7 mouse cellular contexts compared by ENCODE assay signal in the genomic region with DNA sequence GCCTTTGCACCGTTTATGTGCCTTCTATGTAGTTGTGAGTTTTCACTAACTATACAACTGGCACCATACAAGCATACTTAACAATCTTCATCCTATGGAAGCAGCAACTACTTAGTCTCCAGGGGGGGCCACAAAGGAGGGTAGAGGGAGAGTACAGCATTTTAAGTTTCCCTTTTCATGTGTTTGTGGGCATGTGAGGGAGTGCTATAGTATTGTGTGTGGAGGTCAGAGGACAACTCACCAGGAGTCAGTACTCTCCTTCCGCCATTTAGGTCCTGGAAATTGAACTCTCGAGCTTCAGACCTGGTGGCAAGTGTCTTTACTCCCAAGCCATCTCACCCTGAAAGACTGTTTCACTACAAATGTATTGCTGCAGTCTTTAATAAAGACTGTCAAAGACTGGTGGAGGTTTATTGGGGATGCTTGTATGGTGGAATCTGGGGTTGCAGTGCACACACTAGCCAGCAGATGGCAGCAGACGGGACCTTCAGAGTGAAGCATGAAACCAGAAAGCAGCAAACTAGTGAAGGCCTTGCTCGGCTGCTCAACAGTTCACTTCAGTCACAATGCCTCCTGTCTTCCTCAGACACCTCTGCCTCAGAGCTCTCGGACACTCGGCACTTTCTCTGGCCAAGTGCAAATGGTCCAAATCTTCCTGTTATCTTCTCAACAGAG. TPM values are rescaled to one million over a fixed set of nuclear protein-coding genes. Genes with fewer than 3 reads are reported as not detected.
DNase-seq lines count a peak whose midpoint lies in the region; ATAC-seq and TF ChIP-seq lines count a peak whose summit lies in the region.

No protein-coding gene starts in this region.

- H3K4me1 ChIP-seq in CH12.LX (ENCODE audit: control insufficient read depth in 1 of 2, insufficient read depth in 2 of 2): peaks cover 0 to 3% of the 10 kb centered on the region in 2 experiments; a peak in 2 of 4 replicates

- DNase-seq in CH12.LX (ENCODE audit: extremely low read depth) (peak; percentile 79), Patski (ENCODE audit: low read depth, low spot score) (no peak)
- peak; percentile 72 to 85 for DNase-seq in cerebellum, postnatal 25 days
- DNase-seq in gastrocnemius, postnatal 10 days: peak; percentile 64
- DNase-seq in large intestine, adult 2 months (ENCODE audit: low read depth, low spot score): peak; percentile 48
- DNase-seq in lung, postnatal 10 days: peak; percentile 71
- peak; percentile 64 for DNase-seq in right cerebral cortex, postnatal 25 days

- no peak overlapping the region for H3K9ac ChIP-seq in CH12.LX (ENCODE audit: insufficient read depth, low read depth)

- 26% methylated on average over 7 of the region's 7 CpGs for WGBS in large intestine, adult 2 months

- no peak for TF ChIP-seq POLR2A in CH12.LX (IDR thresholded peaks at IDR 0.05; ENCODE audit: low read depth, low read length)

- peaks cover 3 to 20% of the 10 kb centered on the region in 2 experiments for H3K36me3 ChIP-seq in CH12.LX (replicated peaks in 1 of 2; ENCODE audit: control insufficient read depth in 1 of 2, insufficient read depth in 1 of 2, low read length in 1 of 2)

- no peak overlapping the region for H3K4me3 ChIP-seq in CH12.LX (replicated peaks in 1 of 3; ENCODE audit: low read depth in 2 of 3, low read length in 2 of 3, poor library complexity in 1 of 3)

- TF ChIP-seq CTCF in CH12.LX (conservative IDR thresholded peaks at IDR 0.05 in 1 of 2, IDR thresholded peaks at IDR 0.05 in 1 of 2; ENCODE audit: low read depth in 2 of 2, low read length in 2 of 2) (peak; percentile 87 to 99), Patski (IDR thresholded peaks at IDR 0.05) (peak; percentile 84)

- in situ Hi-C loops in CH12.LX (cut with MboI; ENCODE audit: low pct_ligation_motif_present, low pct_unique_long_range_greater_than_20kb, low sequenced_read_pairs): no loop called here
- in situ Hi-C loops in Patski (cut with MboI; ENCODE audit: low pct_unique_long_range_greater_than_20kb): no loop called here

- H3K4me2 ChIP-seq in CH12.LX (ENCODE audit: insufficient read depth, low read depth, poor library complexity, severe bottlenecking): no peak overlapping the region

- H3K27me3 ChIP-seq in CH12.LX (replicated peaks) (no peaks in the 10 kb centered on the region), Patski (no peaks in the 10 kb centered on the region)

- peak; percentile 44 for ATAC-seq in Patski

- CTCF ChIA-PET in Patski (lab: Charles Lee): interaction anchor here (1.2 to 1.7 kb wide), 4 partner anchors 10 to 125 kb away, joined by 3 to 7 read pairs (median 4); no protein-coding TSS in a partner anchor

- H3K79me2 ChIP-seq in CH12.LX (replicated peaks; ENCODE audit: control insufficient read depth, extremely low read depth, insufficient read depth, poor library complexity, severe bottlenecking): 0 out of 2 replicates have a peak, but pooled peaks cover 2% of the 10 kb centered on the region

- TF ChIP-seq EP300 in CH12.LX (IDR thresholded peaks at IDR 0.05; ENCODE audit: low read length): no peak

- H3K27ac ChIP-seq in CH12.LX (ENCODE audit: insufficient read depth, low read depth): no peak overlapping the region

- dilution Hi-C loops in CH12.LX (cut with MboI; ENCODE audit: extremely low pct_ligation_motif_present, extremely low pct_unique_long_range_greater_than_20kb, low sequenced_read_pairs): no loop called here

- no peaks in the 10 kb centered on the region for H3K9me3 ChIP-seq in CH12.LX (replicated peaks; ENCODE audit: low read length)

- TF ChIP-seq RAD21 in CH12.LX (IDR thresholded peaks at IDR 0.05; ENCODE audit: low read depth, low read length): peak; percentile 62

- POLR2A ChIA-PET in Patski (lab: Charles Lee): no interaction called here

TF ChIP-seq in CH12.LX, 34 proteins besides CTCF, POLR2A, EP300 and RAD21:
- TF ChIP-seq SMC3 (IDR thresholded peaks at IDR 0.05; ENCODE audit: low read depth, low read length) (peak; percentile 84), ZC3H11A (IDR thresholded peaks at IDR 0.05; ENCODE audit: low read depth, low read length) (no peak)

RNA-seq across cellular contexts. Expression of a gene that starts 10.6 kb away (rescaled TPM):
- total RNA-seq in CH12.LX (2012; rRNA removed): 313 and 458 TPM in 2 replicates
- total RNA-seq in CH12.LX (2014; rRNA removed): 845 and 877 TPM in 2 replicates
- polyA plus RNA-seq in CH12.LX (2012; ENCODE audit: insufficient read length, low read depth): 321 and 339 TPM in 2 replicates
- 84.9 TPM for polyA plus RNA-seq in Patski (2021)
- 10 to 100 TPM; 76.8 to 83.7 TPM for total RNA-seq in gastrocnemius, postnatal 10 days (2021)
- polyA plus RNA-seq in large intestine, adult 2 months (2012; rRNA removed): 134 and 140 TPM in 2 replicates

RNA-seq across cellular contexts. Expression of a gene that starts 12.9 kb away (rescaled TPM):
- total RNA-seq in CH12.LX (2012; rRNA removed): 0.97 and 1.4 TPM in 2 replicates
- 0.39 and 0.49 TPM in 2 replicates for total RNA-seq in CH12.LX (2014; rRNA removed)
- 0.64 and 0.71 TPM in 2 replicates for polyA plus RNA-seq in CH12.LX (2012; ENCODE audit: insufficient read length, low read depth)
- polyA plus RNA-seq in Patski (2021): 7.6 TPM
- total RNA-seq in gastrocnemius, postnatal 10 days (2021): 1 to 10 TPM; 6.6 to 8.0 TPM
- polyA plus RNA-seq in large intestine, adult 2 months (2012; rRNA removed): 2.0 and 2.3 TPM in 2 replicates
